In genomic region chr6:23180096-23180495, GRCm38 (mm10) we compare ENCODE assay signal across 8 mouse cellular contexts. TPM values are rescaled to one million over a fixed set of nuclear protein-coding genes. Genes with fewer than 3 reads are reported as not detected.
DNase-seq lines count a peak whose midpoint lies in the region; ATAC-seq and TF ChIP-seq lines count a peak whose summit lies in the region.

No protein-coding gene starts in this region.

- no peak overlapping the region for H3K4me2 ChIP-seq in CH12.LX (ENCODE audit: insufficient read depth, low read depth, poor library complexity, severe bottlenecking)
- H3K4me2 ChIP-seq in hindbrain, embryonic 11.5 days (replicated peaks; ENCODE audit: low read depth, low read length): no peak overlapping the region
- H3K4me2 ChIP-seq in midbrain, embryonic 15.5 days: 0 out of 2 replicates have a peak overlapping the region, but pooled peaks have one; percentile 34

- no peak overlapping the region for H3K9ac ChIP-seq in CH12.LX (ENCODE audit: insufficient read depth, low read depth)
- H3K9ac ChIP-seq in hindbrain, embryonic 11.5 days (ENCODE audit: low read depth, low read length): no peak overlapping the region
- no peak overlapping the region for H3K9ac ChIP-seq in midbrain, embryonic 15.5 days

- H3K4me3 ChIP-seq in CH12.LX (replicated peaks in 1 of 3; ENCODE audit: low read depth in 2 of 3, low read length in 2 of 3, poor library complexity in 1 of 3): no peak overlapping the region
- H3K4me3 ChIP-seq in hindbrain, embryonic 11.5 days (ENCODE audit: low read depth, low read length): no peak overlapping the region
- H3K4me3 ChIP-seq in left cerebral cortex, adult 2 months: peak overlapping the region; percentile 30; the same call in 1 of the 2 replicates
- H3K4me3 ChIP-seq in midbrain, embryonic 15.5 days: no peak overlapping the region

- no peak for ATAC-seq in cerebellum, adult (ENCODE audit: insufficient number of reproducible peaks, low FRiP score, low TSS enrichment)
- no peak for ATAC-seq in hindbrain, embryonic 11.5 days (ENCODE audit: low FRiP score)
- ATAC-seq in midbrain, embryonic 15.5 days (replicated peaks): peak; percentile 42; the same call in 1 of the 2 replicates

- peak; percentile 48 to 61; a peak in 3 of 4 replicates for TF ChIP-seq CTCF in CH12.LX (conservative IDR thresholded peaks at IDR 0.05 in 1 of 2, IDR thresholded peaks at IDR 0.05 in 1 of 2; ENCODE audit: low read depth in 2 of 2, low read length in 2 of 2)
- peak; percentile 85 for TF ChIP-seq CTCF in left cerebral cortex, adult 2 months (IDR thresholded peaks at IDR 0.05)

- no peak overlapping the region for H3K27ac ChIP-seq in CH12.LX (ENCODE audit: insufficient read depth, low read depth)
- no peak overlapping the region for H3K27ac ChIP-seq in hindbrain, embryonic 11.5 days (ENCODE audit: low read depth, low read length)
- H3K27ac ChIP-seq in left cerebral cortex, adult 2 months: no peak overlapping the region
- H3K27ac ChIP-seq in midbrain, embryonic 15.5 days: no peak overlapping the region

- no peaks in the 10 kb centered on the region for H3K36me3 ChIP-seq in CH12.LX (replicated peaks in 1 of 2; ENCODE audit: control insufficient read depth in 1 of 2, insufficient read depth in 1 of 2, low read length in 1 of 2)
- H3K36me3 ChIP-seq in hindbrain, embryonic 11.5 days (ENCODE audit: control insufficient read depth, insufficient read depth, low read length): no peaks in the 10 kb centered on the region
- H3K36me3 ChIP-seq in midbrain, embryonic 15.5 days (replicated peaks): no peaks in the 10 kb centered on the region

- H3K9me3 ChIP-seq in CH12.LX (replicated peaks; ENCODE audit: low read length): no peaks in the 10 kb centered on the region
- no peaks in the 10 kb centered on the region for H3K9me3 ChIP-seq in hindbrain, embryonic 11.5 days (ENCODE audit: control insufficient read depth, low read length)
- H3K9me3 ChIP-seq in midbrain, embryonic 15.5 days: no peaks in the 10 kb centered on the region

- H3K4me1 ChIP-seq in CH12.LX (ENCODE audit: control insufficient read depth in 1 of 2, insufficient read depth in 2 of 2): peaks cover 3 to 4% of the 10 kb centered on the region in 2 experiments; a peak in 1 of 4 replicates
- no peaks in the 10 kb centered on the region for H3K4me1 ChIP-seq in hindbrain, embryonic 11.5 days (replicated peaks; ENCODE audit: control insufficient read depth, insufficient read depth, low read length)
- no peaks in the 10 kb centered on the region for H3K4me1 ChIP-seq in midbrain, embryonic 15.5 days

- H3K79me2 ChIP-seq in CH12.LX (replicated peaks; ENCODE audit: control insufficient read depth, extremely low read depth, insufficient read depth, poor library complexity, severe bottlenecking): no peaks in the 10 kb centered on the region

- peak; percentile 30 to 69 for DNase-seq in cerebellum, adult 18-20 months
- DNase-seq in CH12.LX (ENCODE audit: extremely low read depth) (peak; percentile 34), MN1 (ENCODE audit: low spot score) (no peak)
- DNase-seq in cerebellum, postnatal 25 days: peak; percentile 38 to 67
- peak; percentile 78 for DNase-seq in hindbrain, embryonic 11.5 days (ENCODE audit: low spot score)
- peak; percentile 39 to 52 for DNase-seq in left cerebral cortex, adult 2 months (ENCODE audit: extremely low spot score in 1 of 2, low spot score in 2 of 2)

- 24% methylated on average over 8 of the region's 8 CpGs for WGBS in hindbrain, embryonic 11.5 days
- WGBS in midbrain, embryonic 15.5 days: 18% methylated on average over 8 of the region's 8 CpGs

- no peaks in the 10 kb centered on the region for H3K27me3 ChIP-seq in CH12.LX (replicated peaks)
- no peaks in the 10 kb centered on the region for H3K27me3 ChIP-seq in hindbrain, embryonic 11.5 days (ENCODE audit: control insufficient read depth, insufficient read depth, low read length)
- no peaks in the 10 kb centered on the region for H3K27me3 ChIP-seq in midbrain, embryonic 15.5 days (replicated peaks)

- no peak for TF ChIP-seq POLR2A in CH12.LX (IDR thresholded peaks at IDR 0.05; ENCODE audit: low read depth, low read length)

- no peak for TF ChIP-seq EP300 in CH12.LX (IDR thresholded peaks at IDR 0.05; ENCODE audit: low read length)

- in situ Hi-C loops in CH12.LX (cut with MboI; ENCODE audit: low pct_ligation_motif_present, low pct_unique_long_range_greater_than_20kb, low sequenced_read_pairs): loop anchor here (25.0 kb wide), 1 partner anchor 282 kb away; no protein-coding TSS in a partner anchor

- peak; percentile 65 for TF ChIP-seq RAD21 in CH12.LX (IDR thresholded peaks at IDR 0.05; ENCODE audit: low read depth, low read length)

- dilution Hi-C loops in CH12.LX (cut with MboI; ENCODE audit: extremely low pct_ligation_motif_present, extremely low pct_unique_long_range_greater_than_20kb, low sequenced_read_pairs): no loop called here

- intact Hi-C loops in left cerebral cortex, adult 2 months (cut with DNase I): loop anchor here (1.0 to 5.0 kb wide), 2 partner anchors 267 to 277 kb away; no protein-coding TSS in a partner anchor

TF ChIP-seq in CH12.LX, 34 proteins besides CTCF, POLR2A, EP300 and RAD21:
- no peak for TF ChIP-seq USF2 (conservative IDR thresholded peaks at IDR 0.05; ENCODE audit: low read depth, low read length)
- peak; percentile 42; the same call in 1 of the 2 replicates for TF ChIP-seq SMC3 (IDR thresholded peaks at IDR 0.05; ENCODE audit: low read depth, low read length)
- no peak for TF ChIP-seq GABPA (IDR thresholded peaks at IDR 0.05; ENCODE audit: insufficient replicate concordance, low read depth, low read length)

RNA-seq across cellular contexts. Expression of gene Aass, which starts 47.3 kb away (rescaled TPM):
- total RNA-seq in CH12.LX (2012; rRNA removed) (not detected in 2 replicates), CH12.LX (2014; rRNA removed) (not detected in 2 replicates)
- not detected in 2 replicates for polyA plus RNA-seq in CH12.LX (2012; ENCODE audit: insufficient read length, low read depth)
- 1.8 and 2.0 TPM in 2 replicates for polyA plus RNA-seq in hindbrain, embryonic 11.5 days (2014; fragmentation: Nextera tagmentation; extraction: Ambion mirVana)
- 1 to 10 TPM; 4.5 to 5.2 TPM for total RNA-seq in left cerebral cortex, adult 2 months (2021)
- 0.26 and 0.53 TPM in 2 replicates for polyA plus RNA-seq in midbrain, embryonic 15.5 days (2015; fragmentation: Nextera tagmentation; extraction: Ambion mirVana)
